Mouse (Mus musculus): Measurements from ENCODE around the gene Marc2. TPM values are rescaled to one million over a fixed set of nuclear protein-coding genes. Genes with fewer than 3 reads are reported as not detected.

Marc2 gene
- 318 and 327 TPM in 2 replicates for polyA plus RNA-seq (2015; fragmentation: Nextera tagmentation; extraction: Ambion mirVana)

- Histone ChIP-seq H3K27ac (peak within 1 kb of the TSS; percentile 94), H3K9ac (ENCODE audit: low read depth, low read length) (peak within 1 kb of the TSS; percentile 84), H3K4me3 (replicated peaks; ENCODE audit: low read depth, low read length) (peak within 1 kb of the TSS; percentile 83), H3K9me3 (replicated peaks; ENCODE audit: low read length) (no peaks in the 10 kb centered on the region), H3K4me2 (ENCODE audit: low read length) (peak within 1 kb of the TSS; percentile 70), H3K36me3 (ENCODE audit: insufficient read depth, low read length) (no peaks in the 10 kb centered on the region), H3K4me1 (replicated peaks; ENCODE audit: insufficient read depth, low read length) (no peaks in the 10 kb centered on the region; the same call in 1 of the 2 replicates), H3K27me3 (ENCODE audit: insufficient read depth, low read length) (no peaks in the 10 kb centered on the region)
- peak; percentile 35 for DNase-seq (ENCODE audit: low spot score)
- no peak for TF ChIP-seq CTCF (IDR thresholded peaks at IDR 0.05; ENCODE audit: low read depth)
- 2% methylated on average over 18 of the region's 18 CpGs for WGBS
- peak; percentile 22; the same call in 1 of the 2 replicates for ATAC-seq (replicated peaks; ENCODE audit: low FRiP score, low read depth)
Observed at GRCm38 (mm10) chr1:184846092-184846750, at the start of gene Marc2. Gene Marc2 (minus strand): TSS chr1:184846451.

DNA sequence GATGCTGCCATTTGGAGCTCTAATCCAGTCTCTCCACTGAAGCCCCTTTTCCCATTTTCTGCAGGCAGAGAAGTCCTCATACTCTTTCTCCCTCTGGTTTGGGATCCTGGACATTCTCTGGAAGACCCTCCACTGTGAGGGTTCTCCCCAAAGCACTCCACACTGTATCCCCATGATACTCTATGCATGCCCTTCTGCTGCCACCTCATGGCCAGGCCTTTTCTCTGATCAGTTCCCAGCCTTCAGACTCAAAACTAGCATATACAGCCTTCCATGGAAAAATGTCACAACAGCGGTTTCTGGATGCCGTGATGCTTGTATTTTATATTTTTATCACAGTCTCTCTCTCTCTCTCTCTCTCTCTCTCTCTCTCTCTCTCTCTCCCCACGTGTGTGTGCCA is 45.7 kb upstream of the Marc2 start:
- ATAC-seq (replicated peaks; ENCODE audit: low FRiP score, low read depth) (no peak), DNase-seq (ENCODE audit: low spot score) (no peak)
- H3K27me3 ChIP-seq (ENCODE audit: insufficient read depth, low read length), result no peaks in the 10 kb centered on the region
- TF ChIP-seq CTCF (IDR thresholded peaks at IDR 0.05; ENCODE audit: low read depth), result peak; percentile 61
- no peaks in the 10 kb centered on the region for H3K36me3 ChIP-seq (ENCODE audit: insufficient read depth, low read length)
- no peak overlapping the region for H3K4me2 ChIP-seq (ENCODE audit: low read length)
- no peak overlapping the region for H3K9ac ChIP-seq (ENCODE audit: low read depth, low read length)
- H3K4me3 ChIP-seq (replicated peaks; ENCODE audit: low read depth, low read length), result no peak overlapping the region
- no peak overlapping the region for H3K27ac ChIP-seq
- 65% methylated on average over 3 of the region's 3 CpGs for WGBS
- no peaks in the 10 kb centered on the region for H3K9me3 ChIP-seq (replicated peaks; ENCODE audit: low read length)
- H3K4me1 ChIP-seq (replicated peaks; ENCODE audit: insufficient read depth, low read length), result no peaks in the 10 kb centered on the region

GRCm38 (mm10) chr1:184889454-184889853 is 43.2 kb upstream of the Marc2 start:
- Histone ChIP-seq H3K27ac (no peak overlapping the region), H3K9me3 (replicated peaks; ENCODE audit: low read length) (no peaks in the 10 kb centered on the region), H3K4me3 (replicated peaks; ENCODE audit: low read depth, low read length) (no peak overlapping the region), H3K4me2 (ENCODE audit: low read length) (no peak overlapping the region), H3K27me3 (ENCODE audit: insufficient read depth, low read length) (no peaks in the 10 kb centered on the region), H3K9ac (ENCODE audit: low read depth, low read length) (no peak overlapping the region), H3K4me1 (replicated peaks; ENCODE audit: insufficient read depth, low read length) (no peaks in the 10 kb centered on the region), H3K36me3 (ENCODE audit: insufficient read depth, low read length) (no peaks in the 10 kb centered on the region)
- WGBS, result 83% methylated on average over 6 of the region's 6 CpGs
- no peak for DNase-seq (ENCODE audit: low spot score)
- no peak for TF ChIP-seq CTCF (IDR thresholded peaks at IDR 0.05; ENCODE audit: low read depth)
- no peak for ATAC-seq (replicated peaks; ENCODE audit: low FRiP score, low read depth)

DNA sequence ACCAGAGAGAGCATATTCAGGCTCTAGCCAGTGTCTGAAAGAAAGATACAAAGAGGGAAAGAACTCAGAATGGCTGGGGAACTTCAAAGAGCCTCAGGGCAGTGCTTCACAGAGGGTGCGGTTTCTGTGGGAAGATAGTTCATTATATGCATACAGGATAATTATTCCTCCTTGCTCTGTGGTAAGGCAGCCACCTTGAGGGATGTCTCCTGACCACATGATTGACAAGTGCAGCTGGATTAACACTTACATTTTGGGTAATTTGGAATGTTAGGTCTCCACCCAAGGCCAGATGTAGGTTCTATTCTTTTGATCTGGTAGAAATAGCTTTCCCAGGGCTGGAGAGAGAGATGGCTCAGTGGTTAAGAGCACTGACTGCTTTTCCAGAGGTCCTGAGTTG is 39.9 kb upstream of the Marc2 start:
- Histone ChIP-seq H3K4me3 (replicated peaks; ENCODE audit: low read depth, low read length) (no peak overlapping the region), H3K27ac (no peak overlapping the region), H3K36me3 (ENCODE audit: insufficient read depth, low read length) (no peaks in the 10 kb centered on the region), H3K27me3 (ENCODE audit: insufficient read depth, low read length) (peaks cover 5% of the 10 kb centered on the region; the same call in 1 of the 2 replicates), H3K4me2 (ENCODE audit: low read length) (no peak overlapping the region), H3K9ac (ENCODE audit: low read depth, low read length) (no peak overlapping the region), H3K9me3 (replicated peaks; ENCODE audit: low read length) (no peaks in the 10 kb centered on the region), H3K4me1 (replicated peaks; ENCODE audit: insufficient read depth, low read length) (no peaks in the 10 kb centered on the region)
- DNase-seq (ENCODE audit: low spot score) (no peak), ATAC-seq (replicated peaks; ENCODE audit: low FRiP score, low read depth) (no peak)
- WGBS, result 70% methylated on average over 1 of the region's 1 CpGs
- no peak for TF ChIP-seq CTCF (IDR thresholded peaks at IDR 0.05; ENCODE audit: low read depth)

DNA sequence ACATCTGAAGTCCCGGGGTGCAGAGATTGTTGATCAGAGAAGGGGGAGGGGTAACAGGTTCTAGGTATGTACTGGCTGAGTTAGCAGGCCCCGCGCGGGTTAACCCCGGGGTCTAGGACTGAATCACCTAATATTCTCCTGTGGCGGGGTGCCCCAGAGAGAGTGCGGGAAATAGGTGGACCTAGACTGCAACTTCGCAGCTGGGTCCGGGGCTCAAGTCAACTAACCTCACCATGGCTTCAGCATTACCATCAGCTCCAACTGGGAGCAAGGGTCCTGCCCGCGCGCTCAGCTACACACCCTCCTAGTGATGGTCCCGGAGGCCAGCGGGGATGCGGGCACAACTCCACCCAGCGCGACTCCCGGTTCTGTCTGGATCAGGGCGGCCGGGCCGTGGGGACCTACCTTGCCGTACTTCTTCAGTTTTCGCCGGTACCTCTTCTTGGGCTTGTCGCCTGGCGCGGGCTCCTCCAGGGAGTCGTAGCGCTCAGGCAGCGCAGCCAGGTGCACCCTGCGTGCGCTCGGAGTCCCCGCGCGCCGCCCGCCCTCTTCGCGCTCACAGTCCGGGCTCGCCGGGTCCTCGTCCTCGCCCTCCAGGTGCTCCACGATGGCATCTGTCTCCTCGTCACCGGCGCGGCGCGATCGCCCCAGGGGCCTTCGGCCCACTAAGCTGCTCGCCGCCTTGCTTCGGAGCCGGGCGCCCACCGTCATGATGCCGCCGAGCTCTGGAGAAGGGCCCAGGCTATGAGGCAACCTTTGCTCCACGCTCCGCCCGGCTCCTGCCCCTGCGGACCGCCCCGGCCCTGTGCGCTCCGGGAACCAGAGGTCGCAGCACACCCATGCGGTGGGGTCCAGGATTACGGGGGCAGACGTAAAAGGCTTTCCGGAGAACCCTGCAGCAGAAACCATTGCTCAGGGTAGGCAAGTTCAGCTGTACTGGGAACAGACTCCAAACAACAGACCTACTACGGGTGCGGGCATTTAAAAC is 36.3 kb upstream of the Marc2 start, which contains the start of gene C130074G19Rik:
TSS of gene C130074G19Rik (minus strand) at position 938 of the 988 bp plus-strand sequence.
- Histone ChIP-seq H3K27me3 (ENCODE audit: insufficient read depth, low read length) (peaks cover 5% of the 10 kb centered on the region; the same call in 1 of the 2 replicates), H3K9ac (ENCODE audit: low read depth, low read length) (peak within 1 kb of the TSS; percentile 73), H3K4me1 (replicated peaks; ENCODE audit: insufficient read depth, low read length) (no peaks in the 10 kb centered on the region; the same call in 1 of the 2 replicates), H3K4me3 (replicated peaks; ENCODE audit: low read depth, low read length) (peak within 1 kb of the TSS; percentile 56), H3K36me3 (ENCODE audit: insufficient read depth, low read length) (no peaks in the 10 kb centered on the region), H3K9me3 (replicated peaks; ENCODE audit: low read length) (no peaks in the 10 kb centered on the region), H3K4me2 (ENCODE audit: low read length) (peak within 1 kb of the TSS; percentile 61), H3K27ac (peak within 1 kb of the TSS; percentile 65; the same call in 1 of the 2 replicates)
- ATAC-seq (replicated peaks; ENCODE audit: low FRiP score, low read depth), result peak; percentile 94
- DNase-seq (ENCODE audit: low spot score), result peak; percentile 78
- peak; percentile 81 for TF ChIP-seq CTCF (IDR thresholded peaks at IDR 0.05; ENCODE audit: low read depth)
- WGBS, result 4% methylated on average over 72 of the region's 77 CpGs

DNA sequence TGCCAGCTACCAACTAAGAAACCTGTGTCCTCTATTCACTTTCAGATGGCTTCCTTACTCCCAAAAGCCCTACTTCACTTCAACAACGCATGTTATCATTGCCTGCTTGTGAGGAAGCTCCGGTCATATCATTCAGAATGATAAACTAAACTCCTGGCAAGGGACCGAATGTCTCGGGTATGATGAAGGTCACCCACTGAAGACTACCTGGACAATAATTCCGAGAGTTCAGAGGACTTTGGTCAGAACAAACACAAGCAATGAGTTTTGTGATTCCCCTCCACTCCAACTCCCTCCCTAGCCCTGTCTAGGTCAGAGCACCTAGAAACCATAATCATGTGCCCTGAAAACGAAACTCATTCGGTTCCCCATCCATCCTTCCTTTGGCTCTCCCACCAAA is 35.6 kb upstream of the Marc2 start:
- Histone ChIP-seq H3K27me3 (ENCODE audit: insufficient read depth, low read length) (peaks cover 5% of the 10 kb centered on the region; the same call in 1 of the 2 replicates), H3K9me3 (replicated peaks; ENCODE audit: low read length) (no peaks in the 10 kb centered on the region), H3K36me3 (ENCODE audit: insufficient read depth, low read length) (no peaks in the 10 kb centered on the region), H3K4me3 (replicated peaks; ENCODE audit: low read depth, low read length) (peak overlapping the region; percentile 56), H3K27ac (0 out of 2 replicates have a peak overlapping the region, but pooled peaks have one; percentile 65), H3K9ac (ENCODE audit: low read depth, low read length) (peak overlapping the region; percentile 73), H3K4me1 (replicated peaks; ENCODE audit: insufficient read depth, low read length) (no peaks in the 10 kb centered on the region; the same call in 1 of the 2 replicates), H3K4me2 (ENCODE audit: low read length) (peak overlapping the region; percentile 61)
- DNase-seq (ENCODE audit: low spot score) (no peak), ATAC-seq (replicated peaks; ENCODE audit: low FRiP score, low read depth) (no peak)
- TF ChIP-seq CTCF (IDR thresholded peaks at IDR 0.05; ENCODE audit: low read depth), result no peak
- 60% methylated on average over 7 of the region's 7 CpGs for WGBS
